Mouse (Mus musculus) stomach, embryonic 15.5 days (tissue): ENCODE measurements around the gene Lce1h. TPM values are rescaled to one million over a fixed set of nuclear protein-coding genes. Genes with fewer than 3 reads are reported as not detected.

Source experiments
- ATAC-seq: fragments of 200-750 bp; cut with Nextera tagmentation; 2 replicates; pipeline ENCODE4 v1.8.0; 2017; ENCODE audit warnings: low read depth, moderate number of reproducible peaks, moderate TSS enrichment; ENCODE audit not compliant: insufficient read depth, low FRiP score
- H3K27ac ChIP-seq: fragments of 300-500 bp; sonication (generic); 2 replicates; pipeline ENCODE4 v1.5.1; 2015; ENCODE audit warnings: mild to moderate bottlenecking, inconsistent platforms
- H3K27me3 ChIP-seq: fragments of 300-500 bp; sonication (generic); replicated peaks from 2 replicates; pipeline ENCODE4 v1.6.1; 2015; ENCODE audit warnings: inconsistent platforms
- H3K36me3 ChIP-seq: fragments of 300-500 bp; sonication (generic); 2 replicates; pipeline ENCODE4 v1.6.1; 2015; ENCODE audit warnings: inconsistent platforms
- H3K4me1 ChIP-seq: fragments of 300-500 bp; sonication (generic); 2 replicates; pipeline ENCODE4 v1.6.1; 2015; ENCODE audit warnings: inconsistent platforms
- H3K4me2 ChIP-seq: fragments of 300-500 bp; sonication (generic); 2 replicates; pipeline ENCODE4 v1.6.1; 2015; ENCODE audit warnings: mild to moderate bottlenecking, inconsistent platforms
- H3K4me3 ChIP-seq: fragments of 300-500 bp; sonication (generic); replicated peaks from 2 replicates; pipeline ENCODE4 v1.5.1; 2015; ENCODE audit warnings: inconsistent platforms
- H3K9ac ChIP-seq: fragments of 300-500 bp; sonication (generic); 2 replicates; pipeline ENCODE4 v1.6.1; 2015; ENCODE audit warnings: inconsistent platforms
- H3K9me3 ChIP-seq: fragments of 300-500 bp; sonication (generic); 2 replicates; pipeline ENCODE4 v1.6.1; 2016; ENCODE audit warnings: inconsistent platforms
- WGBS: fragments of 180-500 bp; shearing (Covaris S2); methylation state at CpG from one replicate; pipeline ENCODE4 v1.1.7; 2015; 5-methylcytosine and 5-hydroxymethylcytosine counted together
- polyA plus RNA-seq: library from polyadenylated mRNA; unstranded; fragments of >200 nt; fragmentation: Nextera tagmentation; extraction: Ambion mirVana; gene quantifications from 2 replicates; pipeline ENCODE4 v1.2.1, GENCODE M21; 2015

Gene Lce1h
- polyA plus RNA-seq, result not detected in 2 replicates

- Histone ChIP-seq H3K27me3 (no peaks in the 10 kb centered on the region), H3K36me3 (no peaks in the 10 kb centered on the region), H3K9ac (no peak within 1 kb of the TSS), H3K9me3 (no peaks in the 10 kb centered on the region), H3K4me3 (no peak within 1 kb of the TSS), H3K4me1 (no peaks in the 10 kb centered on the region), H3K4me2 (no peak within 1 kb of the TSS), H3K27ac (no peak within 1 kb of the TSS)
- ATAC-seq, result no peak
- 91% methylated on average over 1 of the region's 1 CpGs for WGBS
Measured at GRCm38 (mm10) chr3:92764965-92765364, at the start of gene Lce1h. TSS of gene Lce1h (minus strand) at chr3:92765065.

DNA sequence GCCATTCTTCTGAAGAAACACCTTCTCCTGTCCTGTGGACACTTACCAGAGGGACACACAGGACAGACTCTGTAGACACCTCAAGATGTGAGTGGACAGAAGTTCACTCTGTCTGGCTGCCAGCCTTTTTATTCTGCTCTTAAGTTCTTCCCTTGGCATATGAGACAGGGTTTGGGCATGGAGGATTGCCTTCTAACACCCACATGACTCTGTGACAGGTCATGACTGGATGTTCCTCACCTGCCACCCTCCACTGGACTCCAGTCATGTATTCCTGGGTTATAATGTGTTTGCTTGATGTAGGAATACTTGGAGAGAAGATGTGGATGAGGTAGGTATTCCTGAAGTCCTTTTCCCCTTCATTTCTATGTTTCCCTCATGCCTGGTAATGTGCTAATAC lies 42.9 kb upstream of the Lce1h start, which contains the start of gene Lce1k:
Gene Lce1k, minus strand, starts transcription at position 101 of the 400 bp plus-strand sequence.
- H3K4me3 ChIP-seq, result no peak within 1 kb of the TSS
- no peak within 1 kb of the TSS for H3K27ac ChIP-seq
- no peak within 1 kb of the TSS for H3K9ac ChIP-seq
- ATAC-seq, result no peak
- no peaks in the 10 kb centered on the region for H3K36me3 ChIP-seq
- H3K27me3 ChIP-seq, result no peaks in the 10 kb centered on the region
- H3K4me2 ChIP-seq, result no peak within 1 kb of the TSS
- no peaks in the 10 kb centered on the region for H3K4me1 ChIP-seq
- no peaks in the 10 kb centered on the region for H3K9me3 ChIP-seq

GRCm38 (mm10) chr3:92790414-92790813 lies 25.5 kb upstream of the Lce1h start, which contains the start of gene Lce1j:
TSS of gene Lce1j (minus strand) at chr3:92790514.
- Histone ChIP-seq H3K9ac (no peak within 1 kb of the TSS), H3K4me1 (no peaks in the 10 kb centered on the region), H3K27ac (no peak within 1 kb of the TSS), H3K36me3 (no peaks in the 10 kb centered on the region), H3K27me3 (no peaks in the 10 kb centered on the region), H3K9me3 (no peaks in the 10 kb centered on the region), H3K4me3 (no peak within 1 kb of the TSS), H3K4me2 (no peak within 1 kb of the TSS)
- 73% methylated on average over 1 of the region's 1 CpGs for whole genome bisulfite sequencing
- ATAC-seq, result no peak

GRCm38 (mm10) chr3:92778799-92779198 lies 13.9 kb upstream of the Lce1h start, which contains the start of gene Lce1i:
TSS of gene Lce1i (minus strand) at chr3:92778899.
- H3K4me2 ChIP-seq, result no peak within 1 kb of the TSS
- no peak for ATAC-seq
- no peaks in the 10 kb centered on the region for H3K9me3 ChIP-seq
- 72% methylated on average over 1 of the region's 1 CpGs for WGBS
- H3K4me1 ChIP-seq, result no peaks in the 10 kb centered on the region
- no peak within 1 kb of the TSS for H3K4me3 ChIP-seq
- H3K9ac ChIP-seq, result no peak within 1 kb of the TSS
- H3K27me3 ChIP-seq, result no peaks in the 10 kb centered on the region
- no peaks in the 10 kb centered on the region for H3K36me3 ChIP-seq
- H3K27ac ChIP-seq, result no peak within 1 kb of the TSS

GRCm38 (mm10) chr3:92771573-92771972 lies 6.7 kb upstream of the Lce1h start:
- Histone ChIP-seq H3K9ac (no peak overlapping the region), H3K27me3 (no peaks in the 10 kb centered on the region), H3K4me2 (no peak overlapping the region), H3K4me3 (no peak overlapping the region), H3K27ac (no peak overlapping the region), H3K9me3 (no peaks in the 10 kb centered on the region), H3K36me3 (no peaks in the 10 kb centered on the region), H3K4me1 (no peaks in the 10 kb centered on the region)
- 23% methylated on average over 3 of the region's 3 CpGs for WGBS
- no peak for ATAC-seq

DNA sequence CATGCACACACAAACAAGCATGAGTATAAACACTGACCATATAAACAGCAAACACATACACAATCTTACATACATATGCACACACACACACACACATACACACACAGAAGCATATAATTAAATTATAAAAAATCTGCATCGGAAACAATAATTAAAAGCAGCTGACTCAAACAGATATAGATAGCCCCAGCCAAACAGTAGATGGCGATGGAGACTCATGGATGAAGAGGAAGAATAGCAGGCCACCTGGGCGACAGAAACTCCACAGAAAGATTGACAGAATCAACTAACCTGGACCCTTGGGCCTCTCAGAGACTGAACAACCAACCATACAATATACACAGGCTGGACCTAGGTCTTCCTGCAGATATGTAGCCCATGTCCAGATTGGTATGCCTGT lies 11.7 kb downstream of the Lce1h start:
- ATAC-seq, result no peak
- Histone ChIP-seq H3K9me3 (no peaks in the 10 kb centered on the region), H3K4me2 (no peak overlapping the region), H3K4me1 (no peaks in the 10 kb centered on the region), H3K27ac (no peak overlapping the region), H3K9ac (no peak overlapping the region), H3K36me3 (no peaks in the 10 kb centered on the region), H3K27me3 (no peaks in the 10 kb centered on the region), H3K4me3 (no peak overlapping the region)
- WGBS, result 34% methylated on average over 3 of the region's 3 CpGs

DNA sequence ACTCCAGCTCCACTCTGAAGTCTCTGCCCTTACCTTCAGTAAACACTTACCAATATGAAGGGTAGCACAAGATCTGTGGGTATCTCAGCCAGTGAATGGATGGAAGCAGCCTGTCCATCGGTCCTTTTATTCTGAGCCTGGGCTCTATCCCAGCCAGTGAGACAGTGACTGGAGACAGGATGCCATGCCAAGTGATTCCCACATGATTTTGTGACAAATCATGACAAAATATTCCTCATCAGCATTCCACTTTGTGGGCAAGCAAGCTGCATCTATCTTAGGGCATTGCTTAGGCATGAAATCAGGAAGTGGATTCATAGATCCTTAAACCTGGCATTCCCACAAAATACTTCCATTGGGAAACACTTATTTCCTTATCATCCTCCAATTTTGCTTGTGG lies 12.6 kb downstream of the Lce1h start, which contains the start of gene Lce1g:
Gene Lce1g, minus strand, starts transcription at position 101 of the 400 bp plus-strand sequence.
- WGBS, result 76% methylated on average over 1 of the region's 1 CpGs

DNA sequence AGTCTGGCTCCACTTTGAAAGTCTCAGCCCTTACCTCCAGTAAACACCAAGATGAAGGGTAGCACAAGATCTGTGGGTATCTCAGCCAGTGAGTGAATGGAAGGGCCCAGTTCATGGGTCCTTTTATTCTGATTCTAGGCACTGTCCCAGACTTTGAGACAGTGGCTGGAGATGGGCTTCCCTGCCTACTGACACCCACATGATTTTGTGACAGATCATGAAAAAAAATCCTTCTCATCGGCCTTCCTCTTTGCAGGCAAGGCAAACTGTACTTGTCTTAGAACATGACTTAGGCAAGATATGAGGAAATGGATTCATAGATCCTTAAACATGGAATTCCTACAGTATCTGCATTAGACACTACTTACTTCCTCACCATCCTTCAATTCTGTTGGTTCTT lies 25.9 kb downstream of the Lce1h start, which contains the start of gene Gm38119:
Gene Gm38119, minus strand, starts transcription at position 101 of the 400 bp plus-strand sequence.
- Histone ChIP-seq H3K9me3 (no peaks in the 10 kb centered on the region), H3K4me3 (no peak within 1 kb of the TSS), H3K36me3 (no peaks in the 10 kb centered on the region), H3K4me2 (no peak within 1 kb of the TSS), H3K27me3 (no peaks in the 10 kb centered on the region), H3K27ac (no peak within 1 kb of the TSS), H3K4me1 (no peaks in the 10 kb centered on the region), H3K9ac (no peak within 1 kb of the TSS)
- 86% methylated on average over 1 of the region's 1 CpGs for WGBS
- no peak for ATAC-seq

More for the DNA sequence above, 12.6 kb downstream of the Lce1h start, which contains the start of gene Lce1g:
- H3K9ac ChIP-seq, result no peak within 1 kb of the TSS
- H3K9me3 ChIP-seq, result no peaks in the 10 kb centered on the region
- no peak within 1 kb of the TSS for H3K4me3 ChIP-seq
- H3K27me3 ChIP-seq, result no peaks in the 10 kb centered on the region
- no peak within 1 kb of the TSS for H3K4me2 ChIP-seq
- no peaks in the 10 kb centered on the region for H3K36me3 ChIP-seq
- no peaks in the 10 kb centered on the region for H3K4me1 ChIP-seq
- no peak within 1 kb of the TSS for H3K27ac ChIP-seq
- ATAC-seq, result no peak

DNA sequence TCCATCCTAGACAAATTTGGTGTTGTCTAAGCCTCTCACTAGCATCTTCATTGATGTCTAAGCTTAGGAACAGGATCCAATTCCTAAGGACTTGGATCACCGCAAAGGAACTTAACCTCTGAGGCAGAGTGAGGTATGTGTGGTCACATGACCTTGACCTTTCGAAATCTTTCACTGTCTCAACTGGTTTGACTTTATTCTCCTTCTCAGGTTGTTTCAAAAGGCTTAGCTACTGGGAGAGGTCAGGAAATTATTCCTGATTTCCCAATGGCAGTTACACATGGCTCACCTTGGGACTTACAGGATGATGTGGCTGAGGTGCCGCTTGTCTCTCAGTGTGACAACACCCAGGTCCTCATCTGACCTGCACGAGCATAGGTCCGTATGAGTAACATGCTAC lies 42.2 kb downstream of the Lce1h start:
- H3K9me3 ChIP-seq, result no peaks in the 10 kb centered on the region
- no peak overlapping the region for H3K9ac ChIP-seq
- no peaks in the 10 kb centered on the region for H3K27me3 ChIP-seq
- no peak for ATAC-seq
- WGBS, result 76% methylated on average over 5 of the region's 5 CpGs
- no peak overlapping the region for H3K4me3 ChIP-seq
- no peak overlapping the region for H3K27ac ChIP-seq
- H3K36me3 ChIP-seq, result no peaks in the 10 kb centered on the region
- H3K4me2 ChIP-seq, result no peak overlapping the region
- no peaks in the 10 kb centered on the region for H3K4me1 ChIP-seq

DNA sequence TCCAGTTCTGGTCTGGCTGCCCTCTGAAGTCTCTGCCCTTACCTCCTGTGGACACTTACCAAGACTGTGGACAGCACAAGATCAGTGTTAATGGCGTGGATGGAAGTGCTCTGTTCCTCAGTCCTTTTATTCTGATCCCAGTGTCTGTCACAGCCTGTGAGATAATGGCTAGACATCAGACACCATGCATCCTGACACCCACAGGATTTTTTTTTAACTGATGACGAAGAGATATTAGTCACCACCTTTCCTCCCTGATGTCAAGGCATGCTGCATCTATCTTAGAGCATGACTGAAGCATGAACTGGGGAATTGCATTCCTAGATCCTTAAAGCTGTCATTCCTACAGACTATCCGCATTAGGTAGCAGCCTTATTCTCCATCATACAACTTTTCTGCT lies 44.6 kb downstream of the Lce1h start, which contains the start of gene Lce1f:
Gene Lce1f, minus strand, starts transcription at position 101 of the 400 bp plus-strand sequence.
- WGBS, result 69% methylated on average over 3 of the region's 3 CpGs
- Histone ChIP-seq H3K9me3 (no peaks in the 10 kb centered on the region), H3K27ac (no peak within 1 kb of the TSS)

GRCm38 (mm10) chr3:92715122-92715521 lies 49.7 kb downstream of the Lce1h start:
- ATAC-seq, result no peak

More for the DNA sequence above, 44.6 kb downstream of the Lce1h start, which contains the start of gene Lce1f:
- Histone ChIP-seq H3K4me1 (no peaks in the 10 kb centered on the region), H3K9ac (no peak within 1 kb of the TSS), H3K36me3 (no peaks in the 10 kb centered on the region), H3K27me3 (no peaks in the 10 kb centered on the region), H3K4me3 (no peak within 1 kb of the TSS), H3K4me2 (no peak within 1 kb of the TSS)
- no peak for ATAC-seq

More at GRCm38 (mm10) chr3:92715122-92715521, 49.7 kb downstream of the Lce1h start:
- H3K4me3 ChIP-seq, result no peak overlapping the region
- no peaks in the 10 kb centered on the region for H3K27me3 ChIP-seq
- no peak overlapping the region for H3K27ac ChIP-seq
- H3K9ac ChIP-seq, result no peak overlapping the region
- no peaks in the 10 kb centered on the region for H3K36me3 ChIP-seq
- no peaks in the 10 kb centered on the region for H3K4me1 ChIP-seq
- no peak overlapping the region for H3K4me2 ChIP-seq
- no peaks in the 10 kb centered on the region for H3K9me3 ChIP-seq
